Comparison of ENCODE assay signal across 20 mouse cellular contexts in the genomic region with DNA sequence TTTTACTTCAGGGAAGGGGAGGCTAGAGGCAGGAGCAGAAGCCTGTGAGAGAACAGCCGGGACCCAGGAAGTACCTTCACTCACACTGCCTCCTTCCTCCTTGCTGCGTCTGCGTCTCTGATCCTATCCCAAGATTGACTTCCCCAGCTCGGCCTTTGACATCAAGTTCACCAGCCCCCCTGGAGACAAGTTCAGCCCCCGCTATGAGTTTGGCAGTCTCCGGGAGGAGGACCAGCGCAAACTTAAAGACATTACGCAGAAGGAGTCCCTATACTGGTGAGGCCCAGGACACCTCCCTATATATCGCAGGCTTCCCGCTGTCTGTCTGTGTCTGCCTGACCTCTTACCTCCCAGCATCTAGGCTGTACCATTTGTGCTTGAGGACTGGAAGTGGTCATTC. TPM values are rescaled to one million over a fixed set of nuclear protein-coding genes. Genes with fewer than 3 reads are reported as not detected.
DNase-seq lines count a peak whose midpoint lies in the region; ATAC-seq lines count a peak whose summit lies in the region.
"Had no signal": no experiment of that assay in that cellular context is flagged by ENCODE, and none has a peak within 500 bp of the region (broad histone marks: within the 10 kb centered on the region; RNA-seq: fewer than 3 reads in every experiment).

No protein-coding gene starts in this region.

- H3K9ac ChIP-seq in forebrain, embryonic 12.5 days, result 0 out of 2 replicates have a peak overlapping the region, but pooled peaks have one; percentile 12
- H3K9ac ChIP-seq in forebrain, embryonic 15.5 days (replicated peaks), result no peak overlapping the region
- peak overlapping the region; percentile 18; the same call in 1 of the 2 replicates for H3K9ac ChIP-seq in hindbrain, embryonic 12.5 days
- no peak overlapping the region for H3K9ac ChIP-seq in hindbrain, embryonic 14.5 days
- 0 out of 2 replicates have a peak overlapping the region, but pooled peaks have one; percentile 17 for H3K9ac ChIP-seq in neural tube, embryonic 12.5 days
- H3K9ac ChIP-seq in neural tube, embryonic 15.5 days (replicated peaks), result no peak overlapping the region
- 0 out of 2 replicates have a peak overlapping the region, but pooled peaks have one; percentile 22 for H3K9ac ChIP-seq in midbrain, embryonic 16.5 days (ENCODE audit: low read depth, low read length)
- H3K9ac ChIP-seq: liver, postnatal 0 days had no signal

- no peak for ATAC-seq in forebrain, embryonic 12.5 days (ENCODE audit: low FRiP score)
- ATAC-seq in forebrain, embryonic 15.5 days (replicated peaks), result no peak
- no peak for ATAC-seq in hindbrain, embryonic 12.5 days (ENCODE audit: low FRiP score)
- no peak for ATAC-seq in hindbrain, embryonic 14.5 days (ENCODE audit: low FRiP score)
- no peak for ATAC-seq in neural tube, embryonic 12.5 days (ENCODE audit: low FRiP score, low read depth)
- no peak for ATAC-seq in neural tube, embryonic 15.5 days (ENCODE audit: low FRiP score)
- no peak for ATAC-seq in midbrain, embryonic 16.5 days
- ATAC-seq: liver, postnatal 0 days had no signal

- peaks cover 28% of the 10 kb centered on the region for H3K4me1 ChIP-seq in forebrain, embryonic 12.5 days
- no peaks in the 10 kb centered on the region; the same call in 1 of the 2 replicates for H3K4me1 ChIP-seq in forebrain, embryonic 15.5 days
- H3K4me1 ChIP-seq in hindbrain, embryonic 12.5 days, result peaks cover 18% of the 10 kb centered on the region
- H3K4me1 ChIP-seq in hindbrain, embryonic 14.5 days (replicated peaks; ENCODE audit: control insufficient read depth, insufficient read depth, low read length), result no peaks in the 10 kb centered on the region
- peaks cover 11% of the 10 kb centered on the region for H3K4me1 ChIP-seq in neural tube, embryonic 12.5 days
- H3K4me1 ChIP-seq in neural tube, embryonic 15.5 days, result 0 out of 2 replicates have a peak, but pooled peaks cover 4% of the 10 kb centered on the region
- no peaks in the 10 kb centered on the region; the same call in 1 of the 2 replicates for H3K4me1 ChIP-seq in midbrain, embryonic 16.5 days (ENCODE audit: control insufficient read depth, insufficient read depth, low read length)

- WGBS in forebrain, embryonic 12.5 days, result 83% methylated on average over 10 of the region's 10 CpGs
- 91% methylated on average over 10 of the region's 10 CpGs for WGBS in forebrain, embryonic 15.5 days
- WGBS in hindbrain, embryonic 12.5 days, result 81% methylated on average over 10 of the region's 10 CpGs
- 85% methylated on average over 10 of the region's 10 CpGs for WGBS in hindbrain, embryonic 14.5 days
- 83% methylated on average over 10 of the region's 10 CpGs for WGBS in neural tube, embryonic 12.5 days
- WGBS in neural tube, embryonic 15.5 days, result 88% methylated on average over 10 of the region's 10 CpGs
- 84% methylated on average over 10 of the region's 10 CpGs for whole genome bisulfite sequencing in midbrain, embryonic 16.5 days

- peak overlapping the region; percentile 74 for H3K27ac ChIP-seq in forebrain, embryonic 12.5 days
- no peak overlapping the region for H3K27ac ChIP-seq in forebrain, embryonic 15.5 days (replicated peaks)
- H3K27ac ChIP-seq in hindbrain, embryonic 12.5 days, result peak overlapping the region; percentile 62; the same call in 1 of the 2 replicates
- H3K27ac ChIP-seq in hindbrain, embryonic 14.5 days, result no peak overlapping the region
- H3K27ac ChIP-seq in neural tube, embryonic 12.5 days, result peak overlapping the region; percentile 15; the same call in 1 of the 2 replicates
- no peak overlapping the region for H3K27ac ChIP-seq in neural tube, embryonic 15.5 days (replicated peaks)
- no peak overlapping the region for H3K27ac ChIP-seq in midbrain, embryonic 16.5 days (ENCODE audit: low read length)
- H3K27ac ChIP-seq: layer of hippocampus, adult 2 months had no signal

- no peak overlapping the region for H3K4me3 ChIP-seq in forebrain, embryonic 12.5 days (replicated peaks)
- no peak overlapping the region for H3K4me3 ChIP-seq in forebrain, embryonic 15.5 days
- H3K4me3 ChIP-seq in hindbrain, embryonic 12.5 days, result no peak overlapping the region
- no peak overlapping the region for H3K4me3 ChIP-seq in hindbrain, embryonic 14.5 days (replicated peaks; ENCODE audit: low read length)
- no peak overlapping the region for H3K4me3 ChIP-seq in neural tube, embryonic 12.5 days
- H3K4me3 ChIP-seq in neural tube, embryonic 15.5 days (replicated peaks), result no peak overlapping the region
- H3K4me3 ChIP-seq in midbrain, embryonic 16.5 days (ENCODE audit: low read depth, low read length), result no peak overlapping the region
- H3K4me3 ChIP-seq: heart, adult 2 months; layer of hippocampus, adult 2 months; megakaryocyte, embryonic 14.5 days; myocyte had no signal

- no peak overlapping the region for H3K4me2 ChIP-seq in forebrain, embryonic 12.5 days
- H3K4me2 ChIP-seq in forebrain, embryonic 15.5 days (replicated peaks), result no peak overlapping the region
- no peak overlapping the region for H3K4me2 ChIP-seq in hindbrain, embryonic 12.5 days (replicated peaks)
- H3K4me2 ChIP-seq in hindbrain, embryonic 14.5 days (replicated peaks), result no peak overlapping the region
- no peak overlapping the region for H3K4me2 ChIP-seq in neural tube, embryonic 12.5 days (replicated peaks)
- H3K4me2 ChIP-seq in neural tube, embryonic 15.5 days, result no peak overlapping the region
- no peak overlapping the region for H3K4me2 ChIP-seq in midbrain, embryonic 16.5 days (ENCODE audit: low read length)

- no peak for DNase-seq in hindbrain, embryonic 14.5 days (ENCODE audit: low spot score)
- DNase-seq in adrenal gland, postnatal 14 days, result no peak
- DNase-seq: cerebellum, adult 18-20 months; cerebellum, postnatal 25 days; heart, adult 2 months; kidney, adult 18-20 months; kidney, postnatal 10 days; liver, postnatal 0 days; lung, postnatal 14 days; right cerebral cortex, adult 18-20 months; thymus, postnatal 25 days had no signal

- no peaks in the 10 kb centered on the region for H3K9me3 ChIP-seq in forebrain, embryonic 12.5 days
- H3K9me3 ChIP-seq in forebrain, embryonic 15.5 days, result no peaks in the 10 kb centered on the region
- no peaks in the 10 kb centered on the region for H3K9me3 ChIP-seq in hindbrain, embryonic 12.5 days (replicated peaks)
- no peaks in the 10 kb centered on the region for H3K9me3 ChIP-seq in hindbrain, embryonic 14.5 days (ENCODE audit: control insufficient read depth, low read length)
- no peaks in the 10 kb centered on the region for H3K9me3 ChIP-seq in neural tube, embryonic 12.5 days
- no peaks in the 10 kb centered on the region for H3K9me3 ChIP-seq in neural tube, embryonic 15.5 days (replicated peaks)
- H3K9me3 ChIP-seq in midbrain, embryonic 16.5 days (replicated peaks; ENCODE audit: control insufficient read depth, low read length, poor library complexity, severe bottlenecking), result no peaks in the 10 kb centered on the region
- H3K9me3 ChIP-seq: megakaryocyte, embryonic 14.5 days had no signal

- H3K36me3 ChIP-seq in forebrain, embryonic 12.5 days (replicated peaks), result peaks cover 83% of the 10 kb centered on the region
- H3K36me3 ChIP-seq in forebrain, embryonic 15.5 days, result peaks cover 57% of the 10 kb centered on the region
- peaks cover 61% of the 10 kb centered on the region for H3K36me3 ChIP-seq in hindbrain, embryonic 12.5 days
- peaks cover 72% of the 10 kb centered on the region for H3K36me3 ChIP-seq in hindbrain, embryonic 14.5 days (replicated peaks; ENCODE audit: control insufficient read depth, insufficient read depth)
- H3K36me3 ChIP-seq in neural tube, embryonic 12.5 days, result peaks cover 76% of the 10 kb centered on the region
- H3K36me3 ChIP-seq in neural tube, embryonic 15.5 days, result peaks cover 63% of the 10 kb centered on the region
- peaks cover 39% of the 10 kb centered on the region for H3K36me3 ChIP-seq in midbrain, embryonic 16.5 days (ENCODE audit: control insufficient read depth, insufficient read depth, low read length)

- no peaks in the 10 kb centered on the region for H3K27me3 ChIP-seq in forebrain, embryonic 12.5 days
- no peaks in the 10 kb centered on the region for H3K27me3 ChIP-seq in forebrain, embryonic 15.5 days
- no peaks in the 10 kb centered on the region for H3K27me3 ChIP-seq in hindbrain, embryonic 12.5 days
- no peaks in the 10 kb centered on the region for H3K27me3 ChIP-seq in hindbrain, embryonic 14.5 days (ENCODE audit: control insufficient read depth, insufficient read depth, low read length)
- H3K27me3 ChIP-seq in neural tube, embryonic 12.5 days (replicated peaks), result peaks cover 3% of the 10 kb centered on the region; the same call in 1 of the 2 replicates
- H3K27me3 ChIP-seq in neural tube, embryonic 15.5 days (replicated peaks), result no peaks in the 10 kb centered on the region
- no peaks in the 10 kb centered on the region for H3K27me3 ChIP-seq in midbrain, embryonic 16.5 days (ENCODE audit: control insufficient read depth, insufficient read depth, low read depth, low read length)

RNA-seq across cellular contexts. Expression of a gene that starts 41.3 kb away (rescaled TPM):
- polyA plus RNA-seq in forebrain, embryonic 12.5 days (2016; fragmentation: Nextera tagmentation; extraction: Ambion mirVana), result 21.3 and 22.0 TPM in 2 replicates
- 15.7 and 18.7 TPM in 2 replicates for polyA plus RNA-seq in forebrain, embryonic 15.5 days (2015; fragmentation: Nextera tagmentation; extraction: Ambion mirVana)
- 17.0 and 19.8 TPM in 2 replicates for polyA plus RNA-seq in hindbrain, embryonic 12.5 days (2016; fragmentation: Nextera tagmentation; extraction: Ambion mirVana)
- 13.7 and 14.8 TPM in 2 replicates for polyA plus RNA-seq in hindbrain, embryonic 14.5 days (2014; fragmentation: Nextera tagmentation; extraction: Ambion mirVana)
- 18.0 and 18.1 TPM in 2 replicates for polyA plus RNA-seq in neural tube, embryonic 12.5 days (2016; fragmentation: Nextera tagmentation; extraction: Ambion mirVana)
- 10.6 and 11.1 TPM in 2 replicates for polyA plus RNA-seq in neural tube, embryonic 15.5 days (2015; fragmentation: Nextera tagmentation; extraction: Ambion mirVana)
- 12.3 and 14.0 TPM in 2 replicates for polyA plus RNA-seq in midbrain, embryonic 16.5 days (2015; fragmentation: Nextera tagmentation; extraction: Ambion mirVana)
- total RNA-seq in adrenal gland, postnatal 14 days (2021), result 8.4 and 11.3 TPM in 2 replicates

RNA-seq across cellular contexts. Expression of a gene that starts 44.1 kb away (rescaled TPM):
- polyA plus RNA-seq in forebrain, embryonic 12.5 days (2016; fragmentation: Nextera tagmentation; extraction: Ambion mirVana), result 58.3 and 63.5 TPM in 2 replicates
- 31.8 and 32.0 TPM in 2 replicates for polyA plus RNA-seq in forebrain, embryonic 15.5 days (2015; fragmentation: Nextera tagmentation; extraction: Ambion mirVana)
- 49.1 and 53.4 TPM in 2 replicates for polyA plus RNA-seq in hindbrain, embryonic 12.5 days (2016; fragmentation: Nextera tagmentation; extraction: Ambion mirVana)
- polyA plus RNA-seq in hindbrain, embryonic 14.5 days (2014; fragmentation: Nextera tagmentation; extraction: Ambion mirVana), result 29.6 and 36.0 TPM in 2 replicates
- polyA plus RNA-seq in neural tube, embryonic 12.5 days (2016; fragmentation: Nextera tagmentation; extraction: Ambion mirVana), result 43.3 and 45.8 TPM in 2 replicates
- polyA plus RNA-seq in neural tube, embryonic 15.5 days (2015; fragmentation: Nextera tagmentation; extraction: Ambion mirVana), result 23.4 and 25.4 TPM in 2 replicates
- 27.7 and 30.7 TPM in 2 replicates for polyA plus RNA-seq in midbrain, embryonic 16.5 days (2015; fragmentation: Nextera tagmentation; extraction: Ambion mirVana)
- total RNA-seq in adrenal gland, postnatal 14 days (2021), result 84.9 and 95.0 TPM in 2 replicates

RNA-seq across cellular contexts. Expression of a gene that starts 56.4 kb away (rescaled TPM):
- 52.8 and 53.1 TPM in 2 replicates for polyA plus RNA-seq in forebrain, embryonic 12.5 days (2016; fragmentation: Nextera tagmentation; extraction: Ambion mirVana)
- 46.8 and 48.3 TPM in 2 replicates for polyA plus RNA-seq in forebrain, embryonic 15.5 days (2015; fragmentation: Nextera tagmentation; extraction: Ambion mirVana)
- polyA plus RNA-seq in hindbrain, embryonic 12.5 days (2016; fragmentation: Nextera tagmentation; extraction: Ambion mirVana), result 47.6 and 49.1 TPM in 2 replicates
- polyA plus RNA-seq in hindbrain, embryonic 14.5 days (2014; fragmentation: Nextera tagmentation; extraction: Ambion mirVana), result 42.4 and 51.8 TPM in 2 replicates
- polyA plus RNA-seq in neural tube, embryonic 12.5 days (2016; fragmentation: Nextera tagmentation; extraction: Ambion mirVana), result 39.2 and 39.5 TPM in 2 replicates
- 30.1 and 33.0 TPM in 2 replicates for polyA plus RNA-seq in neural tube, embryonic 15.5 days (2015; fragmentation: Nextera tagmentation; extraction: Ambion mirVana)
- 35.4 and 40.8 TPM in 2 replicates for polyA plus RNA-seq in midbrain, embryonic 16.5 days (2015; fragmentation: Nextera tagmentation; extraction: Ambion mirVana)
- total RNA-seq in adrenal gland, postnatal 14 days (2021), result 73.7 and 95.4 TPM in 2 replicates

Comparison
In these comparisons a context has a peak if more than half of its experiments do, and no peak if none do; other contexts are left out.
1. H3K27ac ChIP-seq: peak in forebrain, embryonic 12.5 days (single experiment), hindbrain, embryonic 12.5 days (single experiment) and neural tube, embryonic 12.5 days (single experiment); none in forebrain, embryonic 15.5 days (single experiment), hindbrain, embryonic 14.5 days (single experiment), neural tube, embryonic 15.5 days (single experiment) and midbrain, embryonic 16.5 days (single experiment).
2. H3K9ac ChIP-seq: peak in forebrain, embryonic 12.5 days (single experiment), hindbrain, embryonic 12.5 days (single experiment), neural tube, embryonic 12.5 days (single experiment) and midbrain, embryonic 16.5 days (single experiment); none in forebrain, embryonic 15.5 days (single experiment), hindbrain, embryonic 14.5 days (single experiment) and neural tube, embryonic 15.5 days (single experiment).